Mouse (Mus musculus): ENCODE data around the gene Arpc5l.

- peak; percentile 76 for TF ChIP-seq CTCF (conservative IDR thresholded peaks at IDR 0.05; ENCODE audit: low read length)
- TF ChIP-seq POU5F1 (IDR thresholded peaks at IDR 0.05; ENCODE audit: borderline replicate concordance, low read length), result no peak
These were observed 21.7 kb upstream of the Arpc5l start for GRCm38 (mm10) chr2:38983456-38983855.

Measured in E14TG2a.4 (cell line).